Mouse (Mus musculus): Measurements from ENCODE around the gene Ttll5.

GRCm38 (mm10) chr12:85834543-85834942, 10.1 kb downstream of the Ttll5 start:
- TF ChIP-seq CTCF (IDR thresholded peaks at IDR 0.05; ENCODE audit: control insufficient read depth, insufficient read depth, insufficient replicate concordance, low read depth, low read length) (no peak), POLR2A (IDR thresholded peaks at IDR 0.05; ENCODE audit: control insufficient read depth, low read depth, low read length) (no peak)
